Mouse (Mus musculus): Measurements from ENCODE around the gene Tradd.

Tradd gene

GRCm38 (mm10) chr8:105295256-105295655 is 30.8 kb upstream of the Tradd start:
- DNase-seq, result no peak

DNA sequence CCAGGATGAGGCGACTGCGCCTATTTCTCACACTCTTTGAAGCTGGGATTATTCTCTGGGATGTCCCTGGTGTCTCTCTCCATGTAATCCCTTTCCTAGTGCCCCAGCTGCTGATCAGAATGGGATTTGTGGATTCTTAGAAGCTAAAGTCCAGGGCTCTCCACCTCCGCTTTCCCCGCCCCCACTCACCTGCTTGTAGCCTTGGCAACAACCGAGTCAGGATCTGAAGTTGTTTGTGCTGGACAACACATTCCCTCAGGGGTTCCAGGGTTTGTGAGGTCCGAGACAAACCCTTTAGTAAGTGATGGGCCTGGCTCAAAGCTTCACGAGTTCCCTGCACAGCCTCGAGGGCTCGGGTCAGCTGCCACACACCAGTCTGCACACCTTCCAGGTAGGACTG is 30.4 kb upstream of the Tradd start:
- peak in 1 of 2 experiments; percentile 13 for DNase-seq

GRCm38 (mm10) chr8:105293405-105293804 is 29.0 kb upstream of the Tradd start:
- DNase-seq, result peak; percentile 79 to 81

GRCm38 (mm10) chr8:105292471-105292870 is 28.1 kb upstream of the Tradd start:
- DNase-seq, result peak; percentile 33 to 50

- peak in 1 of 2 experiments; percentile 30 for DNase-seq
These were observed 27.4 kb upstream of the Tradd start for GRCm38 (mm10) chr8:105291802-105292201.

- peak; percentile 23 to 43 for DNase-seq
These were observed 27.0 kb upstream of the Tradd start for GRCm38 (mm10) chr8:105291364-105291763.

DNA sequence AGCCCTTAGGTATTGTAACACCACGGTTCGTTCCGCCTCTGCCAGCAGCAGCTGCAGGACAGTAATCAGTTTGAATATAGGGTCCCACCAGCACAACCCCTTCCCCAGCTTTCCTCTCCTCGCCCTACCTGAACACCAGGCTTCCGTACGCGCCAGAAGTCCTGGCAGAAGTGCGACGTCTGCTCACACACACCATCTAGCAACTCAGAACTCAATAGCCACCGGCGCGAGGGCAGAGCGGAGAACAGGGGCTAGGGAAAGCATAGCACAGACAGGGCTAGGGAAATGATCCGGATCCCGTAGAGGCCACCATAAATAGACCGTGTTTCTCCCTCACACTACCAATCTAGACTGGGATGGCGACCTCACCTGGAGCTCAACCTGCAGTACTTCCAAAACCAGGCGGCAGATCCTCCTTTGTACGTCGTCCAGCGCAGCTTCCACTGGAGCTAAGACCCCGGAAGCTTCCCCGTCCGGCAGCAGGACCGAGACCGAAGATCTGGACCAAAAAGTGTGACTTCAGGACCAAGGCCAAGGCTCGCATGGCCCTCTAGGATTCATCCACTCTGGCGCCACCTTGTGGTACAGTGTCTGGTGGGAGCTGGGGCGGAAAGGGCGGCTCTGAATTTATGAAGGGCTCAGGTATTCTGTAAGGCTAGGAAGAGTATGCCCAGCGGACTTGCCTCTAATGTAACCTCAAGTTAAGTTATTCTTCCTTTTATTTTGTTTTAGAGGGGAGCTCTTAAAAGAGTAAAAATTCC is 26.3 kb upstream of the Tradd start:
- peak; percentile 92 for DNase-seq

- peak; percentile 70 to 75 for DNase-seq
These were observed 25.5 kb upstream of the Tradd start, which contains the start of gene 4931428F04Rik for GRCm38 (mm10) chr8:105289805-105290460. Gene 4931428F04Rik, minus strand, starts transcription at chr8:105289864.

DNA sequence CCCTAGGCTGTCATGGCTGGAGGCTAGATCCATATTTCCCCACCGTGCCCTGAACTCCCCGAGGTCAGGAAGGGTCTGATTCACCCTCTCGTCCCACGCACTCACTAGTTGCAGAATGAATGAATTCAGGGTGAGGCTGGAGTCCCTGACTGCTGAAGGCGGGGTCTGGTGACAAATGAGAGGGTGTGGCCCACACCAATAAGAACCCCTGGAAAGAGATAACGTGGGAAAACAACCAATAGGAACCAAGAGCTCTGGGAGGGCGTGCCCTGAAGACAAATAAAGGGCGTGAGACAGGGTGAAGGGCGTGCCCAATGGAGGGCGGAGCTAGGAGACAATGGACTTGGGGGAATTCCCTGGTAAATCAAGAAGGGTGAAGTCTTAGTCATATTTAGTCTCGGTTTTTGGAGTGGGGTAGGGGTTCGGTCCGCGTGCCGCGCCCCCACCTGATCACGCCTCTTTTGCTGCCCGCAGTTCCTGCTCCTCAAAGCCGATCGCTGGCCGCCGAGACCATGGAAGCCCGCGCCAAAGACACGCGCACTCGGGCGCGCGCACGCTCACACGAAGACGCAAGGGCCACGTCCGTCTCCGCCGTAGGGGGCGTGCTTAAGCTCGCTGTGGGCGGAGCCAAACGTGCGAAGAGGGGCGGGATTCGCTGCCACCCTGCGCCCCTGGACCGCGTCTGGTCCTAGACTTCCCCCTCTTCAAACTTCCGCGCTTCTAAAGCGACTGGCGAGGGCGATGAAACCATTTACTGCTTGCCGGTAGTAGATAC is 24.7 kb upstream of the Tradd start:
- peak; percentile 95 to 98 for DNase-seq

GRCm38 (mm10) chr8:105288231-105288630 is 23.8 kb upstream of the Tradd start:
- no peak for DNase-seq

GRCm38 (mm10) chr8:105286907-105287306 is 22.5 kb upstream of the Tradd start:
- no peak for DNase-seq

DNA sequence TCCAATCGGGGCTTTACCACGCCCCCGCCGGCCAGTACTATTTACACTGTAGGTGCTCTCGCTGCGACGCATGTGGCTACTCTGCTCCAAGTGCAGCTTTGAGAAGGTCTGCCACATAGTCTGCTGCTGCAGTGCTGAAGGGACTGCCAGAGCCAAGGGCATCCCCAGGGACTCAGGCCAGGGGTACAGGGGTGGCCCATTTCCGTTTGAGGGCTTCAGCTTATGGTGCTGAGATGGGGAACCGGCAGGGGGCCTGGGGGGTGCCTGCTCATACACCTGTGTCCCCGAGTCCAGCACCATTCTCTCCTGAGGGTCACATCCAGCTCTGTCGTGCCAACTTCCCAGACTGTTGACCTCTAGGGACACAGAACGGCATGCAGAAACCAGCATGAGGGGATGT is 21.1 kb upstream of the Tradd start:
- no peak for DNase-seq

GRCm38 (mm10) chr8:105283074-105283473 is 18.7 kb upstream of the Tradd start:
- peak; percentile 60 to 73 for DNase-seq

GRCm38 (mm10) chr8:105282239-105282638 is 17.8 kb upstream of the Tradd start:
- DNase-seq, result no peak

GRCm38 (mm10) chr8:105281821-105282220 is 17.4 kb upstream of the Tradd start:
- no peak for DNase-seq

GRCm38 (mm10) chr8:105280567-105280966 is 16.2 kb upstream of the Tradd start:
- no peak for DNase-seq

GRCm38 (mm10) chr8:105278911-105279334 is 14.5 kb upstream of the Tradd start:
- peak; percentile 94 for DNase-seq

- DNase-seq, result peak in 1 of 2 experiments; percentile 43
These were observed 12.1 kb upstream of the Tradd start for GRCm38 (mm10) chr8:105276292-105277120.

- no peak for DNase-seq
These were observed 11.4 kb upstream of the Tradd start, which contains the start of gene Nol3 for GRCm38 (mm10) chr8:105275840-105276239. Gene Nol3, plus strand, starts transcription at chr8:105276140.

GRCm38 (mm10) chr8:105275387-105275786 is 11.0 kb upstream of the Tradd start:
- no peak for DNase-seq

DNA sequence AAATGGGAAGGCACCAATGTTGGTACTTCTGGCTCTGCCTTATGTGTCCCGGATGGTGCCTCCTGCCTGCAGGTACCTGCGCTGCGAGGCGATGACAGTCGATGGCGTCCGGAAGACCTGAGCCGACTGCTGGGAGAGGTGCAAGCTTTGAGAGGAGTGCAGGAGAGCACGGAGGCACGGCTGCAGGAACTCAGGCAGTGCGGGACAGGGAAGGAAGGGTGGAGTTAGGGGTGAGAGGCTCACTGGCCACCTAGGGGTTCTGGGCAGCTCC is 6.4 kb upstream of the Tradd start:
- DNase-seq, result peak in 1 of 2 experiments; percentile 18

DNA sequence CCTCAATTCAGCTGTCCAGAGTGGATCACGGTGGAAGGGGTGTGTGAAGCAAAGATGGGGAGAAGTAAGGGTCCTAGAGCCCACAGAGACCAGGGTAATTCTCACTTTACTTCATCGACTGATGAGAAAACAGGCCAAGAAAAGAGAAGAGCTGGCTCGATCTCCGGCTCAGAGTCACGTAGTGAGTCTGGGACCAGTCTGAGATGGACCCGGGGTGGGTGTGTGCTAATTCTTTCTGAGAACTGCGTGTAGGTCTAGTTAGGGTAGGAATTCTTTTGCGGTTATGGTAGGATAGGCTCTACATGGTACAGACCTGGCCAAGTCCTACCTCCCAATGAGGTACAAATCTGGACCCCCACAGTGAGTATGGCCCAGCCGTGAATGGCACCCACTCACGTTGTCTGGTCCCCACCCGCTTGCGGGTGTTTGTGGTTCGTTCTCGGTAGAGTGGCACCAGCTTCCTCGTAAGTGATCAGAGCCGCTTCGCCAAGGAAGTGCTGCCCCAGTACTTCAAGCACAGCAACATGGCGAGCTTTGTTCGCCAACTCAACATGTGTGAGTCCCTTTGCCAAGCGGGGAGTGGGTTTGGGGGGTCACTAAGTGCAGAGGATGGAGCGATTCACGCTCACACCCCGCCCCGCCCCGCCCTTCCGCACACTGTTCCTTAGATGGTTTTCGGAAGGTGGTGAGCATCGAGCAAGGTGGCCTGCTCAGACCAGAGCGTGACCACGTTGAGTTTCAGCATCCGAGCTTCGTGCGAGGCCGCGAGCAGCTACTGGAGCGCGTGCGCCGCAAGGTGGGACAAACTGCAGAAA is 5.9 kb upstream of the Tradd start:
- DNase-seq, result peak in 1 of 2 experiments; percentile 20
